Mouse (Mus musculus): ENCODE results near the gene Mindy1. TPM values are rescaled to one million over a fixed set of nuclear protein-coding genes. Genes with fewer than 3 reads are reported as not detected.

Gene Mindy1
- polyA plus RNA-seq, 1 experiment, result 111 TPM

DNA sequence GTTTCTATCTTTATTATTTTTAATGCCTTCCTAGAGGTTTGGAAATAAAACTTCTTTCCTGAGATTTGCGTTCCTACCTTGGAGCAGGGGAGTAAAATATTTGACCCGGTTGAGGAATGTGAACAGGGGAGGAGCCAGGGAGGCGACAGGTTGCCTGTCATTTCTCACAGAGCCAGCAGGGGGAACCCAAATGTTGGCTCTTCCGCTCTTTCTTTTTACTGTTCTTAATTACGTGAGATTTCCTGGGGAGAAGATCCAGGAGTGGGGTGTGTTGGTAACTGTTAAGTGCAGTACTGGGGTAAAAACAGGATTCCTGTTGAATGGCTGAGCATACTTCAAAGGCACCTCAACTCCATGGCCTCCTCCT, 14.9 kb downstream of the Mindy1 start:
- TF ChIP-seq GATA1 (IDR thresholded peaks at IDR 0.05; ENCODE audit: low read length), result no peak

DNA sequence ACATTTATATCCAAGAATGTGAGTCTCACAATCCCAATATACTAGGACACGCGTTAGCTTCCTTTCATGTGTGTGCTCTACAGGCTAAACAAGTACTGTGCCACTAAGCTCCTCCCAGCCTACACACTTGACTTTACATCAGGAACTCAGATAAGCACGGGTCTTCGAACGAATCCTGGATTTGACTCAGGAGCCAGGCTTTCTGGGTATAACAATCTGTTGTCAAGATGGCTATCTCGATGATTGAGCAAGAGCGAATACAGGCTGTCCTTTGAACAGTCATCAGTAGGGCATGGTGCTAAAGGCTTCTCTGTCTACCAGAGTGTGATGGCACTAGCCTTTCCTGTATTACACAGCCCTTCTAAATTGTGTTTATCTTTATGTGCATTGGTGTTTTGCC, 16.9 kb downstream of the Mindy1 start:
- peak; percentile 47 for TF ChIP-seq GATA1 (IDR thresholded peaks at IDR 0.05; ENCODE audit: low read length)

DNA sequence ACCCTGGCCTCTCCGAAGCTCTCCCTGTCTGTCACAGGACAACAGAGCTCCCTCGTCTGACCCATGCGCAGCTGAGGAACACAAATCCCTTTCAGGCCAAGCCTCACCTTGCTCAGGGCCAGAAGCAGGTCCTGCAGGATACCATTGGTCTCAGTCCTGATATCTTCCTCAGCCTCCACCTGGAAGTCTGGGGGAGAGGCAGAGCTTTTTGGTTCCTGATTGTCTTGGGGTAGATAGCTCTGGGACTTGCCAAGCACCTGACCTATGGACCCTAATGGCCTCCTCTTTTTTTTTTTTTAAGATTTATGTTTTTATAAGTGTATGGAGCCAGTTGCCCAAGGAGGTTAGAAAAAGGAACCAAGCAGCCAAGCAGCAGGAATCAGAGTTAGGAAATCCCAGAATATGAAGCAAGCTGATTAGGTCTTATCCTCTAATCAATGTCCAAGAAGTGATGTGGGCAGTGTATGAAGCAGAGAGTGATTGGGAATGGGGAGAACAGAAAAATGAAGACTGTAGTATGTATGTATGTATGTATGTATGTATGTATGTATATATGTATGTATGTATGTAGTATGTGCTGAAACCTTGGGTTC, 20.2 kb downstream of the Mindy1 start:
- TF ChIP-seq GATA1 (IDR thresholded peaks at IDR 0.05; ENCODE audit: low read length), result no peak

DNA sequence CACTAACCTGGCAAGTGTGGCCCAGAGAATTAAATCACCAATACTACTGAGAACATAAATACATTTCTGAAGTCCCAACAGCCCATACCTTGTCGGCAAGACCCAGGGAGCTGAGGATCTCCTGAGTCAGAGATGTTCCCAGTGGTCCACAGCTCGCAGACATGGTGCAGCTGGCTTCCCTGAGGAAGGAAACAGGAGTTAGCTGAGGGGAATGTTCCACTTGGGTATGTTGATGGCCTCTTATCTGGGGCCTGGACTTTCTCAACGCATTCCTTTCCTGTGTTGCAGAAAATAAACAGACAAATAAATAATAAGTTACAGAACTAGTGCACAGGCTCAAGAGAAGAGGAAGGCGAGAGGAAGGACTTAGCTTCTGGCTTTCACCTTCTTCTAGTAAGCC, 25.1 kb downstream of the Mindy1 start:
- TF ChIP-seq GATA1 (IDR thresholded peaks at IDR 0.05; ENCODE audit: low read length), result no peak

DNA sequence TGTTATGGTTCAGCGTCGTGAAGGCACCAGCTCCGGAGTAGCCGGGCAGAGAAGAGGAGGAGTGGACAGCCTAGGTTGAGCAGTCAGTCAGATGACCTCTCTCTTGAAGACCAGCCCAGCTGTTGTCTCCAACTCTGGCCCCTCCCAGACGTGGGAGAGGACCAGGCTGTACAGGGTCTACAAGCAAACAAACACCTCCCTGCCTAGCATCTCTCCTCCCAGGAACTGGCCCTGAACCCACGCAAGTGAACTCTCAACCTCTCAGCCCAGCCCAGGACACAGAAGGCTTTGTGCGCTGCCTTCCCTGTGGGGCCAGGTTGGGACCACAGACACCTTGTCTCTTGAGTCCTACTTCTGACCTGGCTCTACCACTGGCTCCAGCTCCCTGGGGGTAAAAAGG, 26.0 kb downstream of the Mindy1 start, which contains the start of gene Anxa9:
TSS of gene Anxa9 (minus strand) at position 77 of the 400 bp plus-strand sequence.
- TF ChIP-seq GATA1 (IDR thresholded peaks at IDR 0.05; ENCODE audit: low read length), result no peak

DNA sequence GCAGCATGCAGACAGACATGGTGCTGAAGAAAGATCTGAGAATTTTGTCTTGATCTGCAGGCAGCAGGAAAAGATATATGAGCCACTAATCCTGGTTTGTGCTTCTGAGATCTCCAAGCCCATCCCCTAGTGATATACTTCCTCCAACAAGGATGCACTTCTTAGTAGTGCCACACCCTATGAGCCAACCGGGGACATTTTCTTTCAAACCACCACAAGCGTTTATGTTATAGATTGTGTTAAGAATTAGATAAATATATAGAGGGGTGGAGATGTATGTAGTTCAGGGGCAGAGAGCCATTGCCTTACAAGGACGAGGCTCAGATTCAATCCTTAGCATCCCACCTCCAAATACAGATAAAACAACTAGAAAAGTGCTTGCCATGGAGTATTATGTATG, 29.4 kb downstream of the Mindy1 start:
- TF ChIP-seq GATA1 (IDR thresholded peaks at IDR 0.05; ENCODE audit: low read length), result no peak

DNA sequence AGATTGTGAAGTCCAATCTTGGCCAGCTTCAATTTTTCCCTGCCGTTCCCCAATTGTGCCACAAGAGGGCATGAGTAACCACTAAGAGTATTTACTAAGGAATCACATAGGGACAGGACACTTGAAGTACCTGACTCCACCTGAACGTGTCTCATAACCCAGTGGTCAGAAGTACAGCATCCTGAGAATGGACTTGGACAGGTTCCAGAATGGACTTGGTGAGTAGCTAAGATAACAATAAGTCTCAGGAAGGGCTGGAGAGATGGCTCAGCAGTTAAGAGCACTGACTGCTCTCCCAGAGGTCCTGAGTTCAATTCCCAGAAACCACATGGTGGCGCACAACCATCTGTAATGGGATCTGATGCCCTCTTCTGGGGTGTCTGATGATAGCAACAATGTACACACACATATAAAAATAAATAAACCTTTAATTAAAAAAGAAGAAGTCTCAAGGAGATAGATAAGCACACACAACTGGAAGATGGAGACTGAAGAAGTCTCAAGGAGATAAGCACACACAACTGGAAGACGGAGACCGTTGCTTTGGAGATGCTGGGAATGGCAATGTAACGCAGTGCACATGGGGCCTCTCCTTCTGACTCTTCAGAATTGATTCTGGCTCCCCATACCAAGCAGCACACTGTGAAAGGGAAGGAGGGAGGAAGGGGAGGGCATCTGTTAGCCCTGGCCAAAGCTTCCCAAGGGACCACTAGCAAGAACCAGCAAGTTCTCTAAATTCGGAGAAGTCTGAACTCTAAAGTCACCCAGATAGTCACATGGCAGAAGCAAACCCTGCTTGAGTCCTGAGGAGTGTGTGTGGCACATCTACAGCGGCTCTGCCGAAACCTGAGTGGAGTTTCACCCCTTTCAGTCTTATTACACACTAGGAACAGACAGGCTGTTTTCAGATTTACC, 30.1 kb downstream of the Mindy1 start:
- peak; percentile 83 for TF ChIP-seq GATA1 (IDR thresholded peaks at IDR 0.05; ENCODE audit: low read length)

DNA sequence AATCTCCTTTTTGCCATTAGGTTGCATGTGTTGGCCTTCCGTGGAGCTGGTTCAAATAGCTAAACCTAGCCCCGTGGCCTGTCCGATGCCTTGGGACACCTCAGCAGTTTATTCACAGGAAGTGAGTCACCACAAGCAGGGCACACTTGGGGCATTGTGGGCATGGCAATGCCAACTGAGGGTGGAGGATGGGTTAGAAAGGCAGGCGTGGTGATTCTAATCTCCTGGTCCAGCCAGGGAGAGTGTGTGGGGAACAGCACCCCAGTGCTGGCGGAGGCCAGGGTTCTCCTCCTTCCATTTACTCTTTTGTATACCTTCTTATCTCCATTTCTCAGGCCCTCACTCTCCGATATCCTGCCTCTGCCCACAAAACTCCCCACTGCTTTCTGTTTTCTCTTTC, 31.5 kb downstream of the Mindy1 start:
- TF ChIP-seq GATA1 (IDR thresholded peaks at IDR 0.05; ENCODE audit: low read length), result peak; percentile 74

DNA sequence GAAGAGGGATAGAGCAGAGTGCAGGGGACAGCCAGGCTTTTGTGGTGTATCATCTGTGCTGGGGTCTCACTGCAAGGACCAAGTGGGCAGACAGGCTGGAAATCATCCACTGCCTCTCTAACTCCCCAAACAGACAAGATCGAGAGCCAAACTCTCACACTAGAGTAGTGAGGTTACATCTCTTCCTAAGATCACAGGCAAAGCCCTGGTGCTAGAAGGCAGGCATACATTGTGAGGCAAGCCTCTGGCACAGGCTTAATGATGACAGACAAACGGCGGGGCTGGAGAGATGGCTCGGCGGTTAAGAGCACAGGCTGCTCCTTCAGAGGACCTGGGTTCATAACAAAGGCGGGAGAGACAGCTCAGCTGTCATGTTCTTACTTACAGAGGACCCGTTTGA, 32.3 kb downstream of the Mindy1 start:
- TF ChIP-seq GATA1 (IDR thresholded peaks at IDR 0.05; ENCODE audit: low read length), result no peak

DNA sequence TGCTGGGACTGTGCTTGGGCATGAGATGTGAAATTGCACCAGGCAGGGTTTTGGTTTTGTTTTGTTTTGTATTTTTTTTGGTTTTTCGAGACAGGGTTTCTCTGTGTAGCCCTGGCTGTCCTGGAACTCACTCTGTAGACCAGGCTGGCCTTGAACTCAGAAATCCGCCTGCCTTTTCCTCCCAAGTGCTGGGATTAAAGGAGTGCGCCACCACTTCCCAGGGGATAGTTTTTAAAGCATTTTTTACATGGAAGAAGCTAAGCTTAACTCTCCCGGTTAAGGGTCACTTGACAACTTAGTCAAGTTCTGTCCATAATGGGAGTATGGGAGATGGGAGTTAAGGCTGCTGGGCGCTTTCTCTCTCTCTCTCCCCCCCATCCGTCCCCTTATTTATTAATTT, 32.9 kb downstream of the Mindy1 start:
- TF ChIP-seq GATA1 (IDR thresholded peaks at IDR 0.05; ENCODE audit: low read length), result no peak

DNA sequence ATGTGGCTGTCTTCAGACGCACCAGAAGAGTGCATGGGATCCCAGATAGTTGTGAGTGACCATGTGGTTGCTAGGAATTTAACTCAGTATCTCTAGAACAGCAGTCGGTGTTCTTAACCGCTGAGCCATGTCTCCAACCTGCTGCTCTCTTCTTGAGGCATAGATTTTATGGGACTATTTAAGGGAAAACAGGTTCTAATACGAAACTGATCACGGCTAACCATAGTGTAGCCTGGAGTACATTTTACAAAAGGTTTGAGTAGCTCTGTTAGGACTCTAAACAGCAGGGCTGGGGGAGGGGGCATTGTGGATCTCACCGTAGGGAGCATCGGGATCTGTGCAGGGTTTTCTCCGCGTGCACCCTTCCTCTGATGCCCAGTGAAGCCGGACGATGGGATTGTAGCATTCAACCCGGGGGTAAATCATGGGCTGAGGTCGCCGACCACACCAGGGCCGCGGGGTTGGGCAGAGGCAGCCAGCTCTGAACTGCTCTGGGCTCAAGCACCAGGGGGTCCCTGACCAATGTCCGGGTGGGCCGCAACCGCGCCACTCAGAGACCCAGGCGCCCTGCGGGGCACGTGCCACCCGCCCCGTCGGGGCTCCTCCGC, 33.4 kb downstream of the Mindy1 start, which contains the start of gene Cers2:
TSS of gene Cers2 (plus strand) at position 306 of the 608 bp plus-strand sequence.
- TF ChIP-seq GATA1 (IDR thresholded peaks at IDR 0.05; ENCODE audit: low read length), result no peak

DNA sequence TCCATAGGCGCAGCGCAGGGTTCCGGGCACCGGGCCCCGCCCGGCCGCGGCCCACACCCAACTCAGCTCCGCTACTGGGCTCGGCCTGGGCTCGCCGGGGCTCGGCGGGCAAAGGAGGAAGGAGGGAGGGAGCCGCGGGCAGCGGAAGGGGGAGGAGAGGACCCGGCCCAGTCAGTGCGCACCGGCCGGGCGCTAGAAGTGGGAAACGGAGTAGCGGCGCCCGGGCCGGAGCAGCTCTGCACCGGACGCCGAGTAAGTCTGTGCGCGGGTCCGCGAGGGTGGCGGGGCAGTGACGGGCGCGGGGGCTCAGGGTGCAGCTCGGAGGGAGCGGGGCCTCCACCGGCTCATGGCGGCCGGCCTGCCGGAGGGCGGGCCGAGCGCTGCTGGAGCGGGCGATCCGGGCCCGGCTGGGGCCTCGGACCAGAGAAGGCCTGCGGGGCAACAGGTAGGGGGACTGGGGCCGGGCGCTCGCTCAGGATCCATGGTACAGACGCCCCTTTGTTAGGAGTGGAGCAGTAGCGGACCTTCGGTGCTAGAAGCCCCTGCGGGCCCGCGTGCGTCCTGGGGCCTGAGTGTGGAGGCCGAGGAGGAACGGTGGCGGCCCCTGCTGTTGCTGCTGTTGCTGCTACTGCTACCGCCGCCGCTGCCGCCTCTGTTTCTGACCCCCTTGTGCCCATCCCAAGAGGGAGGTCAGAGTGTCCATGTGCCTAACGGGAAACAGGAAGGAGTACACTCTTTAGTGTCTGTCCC, 34.1 kb downstream of the Mindy1 start:
- no peak for TF ChIP-seq GATA1 (IDR thresholded peaks at IDR 0.05; ENCODE audit: low read length)

DNA sequence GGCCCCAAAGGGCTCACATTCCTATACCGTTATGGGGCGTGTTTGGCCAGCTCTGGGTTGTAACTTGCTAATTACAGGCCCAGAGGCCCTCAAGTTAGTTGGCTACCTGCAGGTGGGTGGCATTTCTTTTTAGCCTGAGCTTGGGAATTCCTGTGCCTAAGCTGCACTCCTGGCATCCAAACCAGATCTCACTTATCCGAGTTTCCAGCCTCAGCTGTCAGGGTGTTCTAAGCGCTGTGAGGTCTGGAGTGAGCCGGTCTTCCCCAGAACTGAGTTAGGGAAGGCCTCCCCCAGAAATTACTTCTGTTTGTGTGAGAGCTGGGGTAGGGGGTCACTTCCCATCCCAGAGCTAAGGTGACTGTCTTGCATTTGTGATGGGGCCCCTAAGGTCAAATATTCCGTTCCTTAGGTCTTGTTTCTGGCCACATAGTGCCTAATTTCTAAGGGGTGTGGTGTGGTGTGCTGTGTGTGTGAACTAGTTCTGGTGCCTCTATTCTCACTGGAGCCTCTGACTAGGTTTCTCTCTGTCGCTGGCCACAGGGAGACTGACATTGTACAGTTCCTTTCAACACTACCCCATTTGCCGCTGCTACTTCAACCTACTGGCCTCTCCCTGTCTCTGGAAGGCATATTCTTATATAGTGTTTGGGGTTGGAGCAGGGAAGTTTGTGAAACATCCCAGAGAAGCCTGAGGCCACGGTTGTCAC, 34.9 kb downstream of the Mindy1 start:
- TF ChIP-seq GATA1 (IDR thresholded peaks at IDR 0.05; ENCODE audit: low read length), result no peak

DNA sequence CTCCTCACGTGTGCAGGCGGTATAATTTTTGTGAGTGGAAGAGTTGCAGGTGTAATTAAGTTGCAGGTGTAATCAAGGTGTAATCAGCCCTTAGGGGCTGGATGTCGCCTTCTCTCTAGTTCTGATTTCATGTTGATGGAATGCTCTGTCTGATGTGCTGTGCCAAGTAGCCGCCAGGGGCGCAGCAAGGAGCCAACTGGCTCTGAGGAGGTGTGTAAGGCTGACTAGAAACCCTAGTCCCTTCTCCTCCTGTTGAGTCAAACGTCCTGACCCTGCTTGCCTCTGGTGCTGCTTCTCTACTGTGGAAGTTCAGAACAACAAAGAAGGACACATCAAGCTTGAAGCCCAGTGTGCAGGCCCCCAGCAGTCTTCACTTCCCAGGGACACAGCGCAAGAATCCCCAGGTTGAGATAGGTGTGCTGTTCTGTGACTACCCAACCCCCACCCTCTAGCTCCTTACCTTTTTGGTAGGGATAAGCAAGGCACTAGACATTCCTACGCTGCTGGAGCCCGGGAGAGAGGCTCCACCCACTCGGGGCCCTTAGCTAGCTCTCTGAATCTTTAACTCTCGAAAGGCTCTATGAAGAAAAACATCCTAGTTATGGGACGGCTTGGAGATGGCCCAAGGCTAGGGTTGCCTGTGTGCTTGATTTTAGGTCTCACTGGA, 36.4 kb downstream of the Mindy1 start:
- TF ChIP-seq GATA1 (IDR thresholded peaks at IDR 0.05; ENCODE audit: low read length), result no peak

DNA sequence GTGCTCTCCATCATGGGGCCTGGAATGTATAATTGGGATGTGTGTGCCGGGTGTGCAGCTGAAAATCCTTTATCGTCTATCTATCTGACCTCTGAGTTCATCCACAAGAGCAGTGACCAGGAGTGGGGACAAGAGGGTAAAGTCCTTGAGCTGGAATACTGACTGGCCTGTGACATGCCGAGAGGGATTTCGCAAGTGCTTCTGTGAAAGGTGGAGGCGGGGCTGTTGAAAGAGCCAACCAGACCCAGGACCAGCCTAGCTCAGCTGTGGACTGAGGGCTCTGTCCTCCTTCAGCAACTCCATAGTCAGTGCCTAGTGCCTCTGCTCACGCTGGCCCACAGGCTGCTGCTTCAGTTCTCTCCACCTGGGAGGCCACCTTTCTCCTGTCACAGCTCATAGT, 37.4 kb downstream of the Mindy1 start:
- no peak for TF ChIP-seq GATA1 (IDR thresholded peaks at IDR 0.05; ENCODE audit: low read length)

All from G1E-ER4 (cell line).